Comparison of ENCODE assay signal across 8 mouse cellular contexts in genomic region chr9:72111622-72112550, GRCm38 (mm10). TPM values are rescaled to one million over a fixed set of nuclear protein-coding genes. Genes with fewer than 3 reads are reported as not detected.
DNase-seq lines count a peak whose midpoint lies in the region; ATAC-seq and TF ChIP-seq lines count a peak whose summit lies in the region.

Gene Tcf12, minus strand, starts transcription at chr9:72111871.

- peaks cover 29% of the 10 kb centered on the region for H3K4me1 ChIP-seq in hindbrain, embryonic 10.5 days (replicated peaks)
- no peaks in the 10 kb centered on the region for H3K4me1 ChIP-seq in lung, postnatal 0 days (ENCODE audit: insufficient read depth, low read depth, low read length)

- peak; percentile 91 for ATAC-seq in lung, postnatal 0 days

- H3K36me3 ChIP-seq in hindbrain, embryonic 10.5 days: peaks cover 19% of the 10 kb centered on the region
- H3K36me3 ChIP-seq in lung, postnatal 0 days (ENCODE audit: insufficient read depth, low read length): no peaks in the 10 kb centered on the region

- no peak for TF ChIP-seq EP300 in lung, postnatal 0 days (IDR thresholded peaks at IDR 0.05)

- H3K27me3 ChIP-seq in hindbrain, embryonic 10.5 days (ENCODE audit: insufficient read depth, poor library complexity, severe bottlenecking): peaks cover 8% of the 10 kb centered on the region
- H3K27me3 ChIP-seq in lung, postnatal 0 days (replicated peaks; ENCODE audit: insufficient read depth, low read length): no peaks in the 10 kb centered on the region

- peak within 1 kb of the TSS; percentile 66 for H3K4me2 ChIP-seq in lung, postnatal 0 days (replicated peaks; ENCODE audit: low read depth, low read length)

- peak within 1 kb of the TSS; percentile 100 for H3K27ac ChIP-seq in hindbrain, embryonic 10.5 days
- H3K27ac ChIP-seq in lung, postnatal 0 days (ENCODE audit: low read length): peak within 1 kb of the TSS; percentile 95

- peak within 1 kb of the TSS; percentile 100 for H3K9ac ChIP-seq in lung, postnatal 0 days (replicated peaks; ENCODE audit: low read depth)

- no peaks in the 10 kb centered on the region for H3K9me3 ChIP-seq in hindbrain, embryonic 10.5 days
- H3K9me3 ChIP-seq in lung, postnatal 0 days (ENCODE audit: low read length): no peaks in the 10 kb centered on the region

- TF ChIP-seq CTCF in lung, postnatal 0 days (IDR thresholded peaks at IDR 0.05): no peak

- H3K4me3 ChIP-seq in hindbrain, embryonic 10.5 days: peak within 1 kb of the TSS; percentile 95
- H3K4me3 ChIP-seq in lung, postnatal 0 days (ENCODE audit: low read depth, low read length): peak within 1 kb of the TSS; percentile 100

- WGBS in hindbrain, embryonic 10.5 days: 2% methylated on average over 88 of the region's 88 CpGs
- WGBS in lung, postnatal 0 days: 4% methylated on average over 63 of the region's 88 CpGs

- peak; percentile 95 for DNase-seq in NIH3T3 (ENCODE audit: low read depth)
- DNase-seq in cerebellum, adult 9-10 months: peak; percentile 81
- peak; percentile 27 to 84 for DNase-seq in frontal cortex, adult 2 months (ENCODE audit: extremely low spot score in 1 of 2, low spot score in 1 of 2)
- peak; percentile 87 for DNase-seq in hindbrain, embryonic 10.5 days (ENCODE audit: low spot score)
- peak; percentile 84 to 88 for DNase-seq in layer of hippocampus, postnatal 10 days (ENCODE audit: low spot score in 2 of 2)
- DNase-seq in lung, postnatal 0 days (ENCODE audit: low spot score): peak; percentile 96
- peak; percentile 70 for DNase-seq in ovary, postnatal 10 days (ENCODE audit: low spot score)
- DNase-seq in thymus, postnatal 10 days (ENCODE audit: low spot score in 2 of 2): peak; percentile 85 to 87

RNA-seq across cellular contexts. Expression of gene Tcf12, which starts in this region (rescaled TPM):
- polyA plus RNA-seq in frontal cortex, adult 2 months (2012; rRNA removed): 46.0 and 46.1 TPM in 2 replicates
- polyA plus RNA-seq in hindbrain, embryonic 10.5 days (2016; fragmentation: Nextera tagmentation; extraction: Ambion mirVana): 138 and 144 TPM in 2 replicates
- 10 to 100 TPM; 57.4 to 64.2 TPM for total RNA-seq in layer of hippocampus, postnatal 10 days (2021)
- 32.1 and 34.1 TPM in 2 replicates for polyA plus RNA-seq in lung, postnatal 0 days (2015; fragmentation: Nextera tagmentation; extraction: Ambion mirVana)

Comparison
In these comparisons a context has a peak if more than half of its experiments do, and no peak if none do; other contexts are left out.
1. Peak in every context shown above with its lines: DNase-seq, ATAC-seq, H3K4me3 ChIP-seq and H3K27ac ChIP-seq.